Mouse (Mus musculus) MEL (cell line): ENCODE measurements around the gene Zc3h10. TPM values are rescaled to one million over a fixed set of nuclear protein-coding genes. Genes with fewer than 3 reads are reported as not detected.

Source experiments
- DNase-seq: peaks from one replicate; pipeline ENCODE4 v3.0.0; 2011; ENCODE audit warnings: low read depth, low spot score
- H3K27ac ChIP-seq: 2 replicates; pipeline ENCODE4 v1.5.1; 2012; ENCODE audit warnings: low read depth, mild to moderate bottlenecking, control low read depth, low read length, moderate library complexity; ENCODE audit not compliant: control insufficient read depth
- H3K27me3 ChIP-seq, 2 experiments: fragments of 150-350 bp in 1 of 2; sonication (generic) in 1 of 2; 2 replicates each; pipeline ENCODE4 v1.6.1; 2012; ENCODE audit warnings: low read length in 2 of 2, mild to moderate bottlenecking in 2 of 2, improper control_type of control experiment in 1 of 2, moderate library complexity in 1 of 2; ENCODE audit not compliant: insufficient read depth in 2 of 2, control insufficient read depth in 1 of 2
- H3K36me3 ChIP-seq, 2 experiments: 2 replicates each; pipeline ENCODE4 v1.6.1; 2012 to 2014; ENCODE audit warnings: low read length in 2 of 2, improper control_type of control experiment in 1 of 2, inconsistent platforms in 1 of 2, mild to moderate bottlenecking in 1 of 2; ENCODE audit not compliant: insufficient read depth in 2 of 2, control insufficient read depth in 1 of 2
- H3K4me1 ChIP-seq, 2 experiments: fragments of 150-350 bp in 1 of 2; sonication (generic) in 1 of 2; 2 replicates each; pipeline ENCODE4 v1.6.1; 2012; ENCODE audit warnings: low read length in 2 of 2, improper control_type of control experiment in 1 of 2, mild to moderate bottlenecking in 1 of 2; ENCODE audit not compliant: insufficient read depth in 2 of 2, control insufficient read depth in 1 of 2
- H3K4me3 ChIP-seq, 2 experiments: fragments of 150-350 bp in 1 of 2; sonication (generic) in 1 of 2; 2 replicates each; pipeline ENCODE4 v1.5.1; 2012; ENCODE audit warnings: low read depth in 2 of 2, low read length in 2 of 2, mild to moderate bottlenecking in 2 of 2, moderate library complexity in 2 of 2, control low read depth in 1 of 2, improper control_type of control experiment in 1 of 2; ENCODE audit not compliant: control insufficient read depth in 1 of 2, insufficient read depth in 1 of 2
- H3K79me2 ChIP-seq: 2 replicates; pipeline ENCODE4 v1.6.1; 2012; ENCODE audit warnings: mild to moderate bottlenecking, low read length, moderate library complexity; ENCODE audit not compliant: control insufficient read depth, poor library complexity, insufficient read depth
- H3K9ac ChIP-seq: 2 replicates; pipeline ENCODE4 v1.6.1; 2012; ENCODE audit warnings: low read depth, mild to moderate bottlenecking, control low read depth, low read length, moderate library complexity; ENCODE audit not compliant: control insufficient read depth, poor library complexity, severe bottlenecking
- H3K9me3 ChIP-seq: fragments of 150-350 bp; sonication (generic); replicated peaks from 2 replicates; pipeline ENCODE4 v1.6.1; 2012; ENCODE audit warnings: mild to moderate bottlenecking, low read length, improper control_type of control experiment, moderate library complexity; ENCODE audit not compliant: insufficient read depth
- BHLHE40 ChIP-seq: IDR thresholded peaks from 2 replicates; pipeline ENCODE4 v1.6.1; 2012; ENCODE audit warnings: low read depth, mild to moderate bottlenecking, inconsistent platforms, low read length, improper control_type of control experiment, borderline replicate concordance
- CHD1 ChIP-seq: IDR thresholded peaks from 2 replicates; pipeline ENCODE4 v1.6.1; 2012; ENCODE audit warnings: low read depth, mild to moderate bottlenecking, inconsistent platforms, low read length, improper control_type of control experiment
- CTCF ChIP-seq, 3 experiments: IDR thresholded peaks in 2 of 3; conservative IDR thresholded peaks in 1 of 3; 2 replicates each; pipeline ENCODE4 v1.5.1; 2011 to 2012; ENCODE audit warnings: low read length in 3 of 3, low read depth in 2 of 3, mild to moderate bottlenecking in 2 of 3, improper control_type of control experiment in 1 of 3, inconsistent platforms in 1 of 3, mixed read lengths in 1 of 3, moderate library complexity in 1 of 3; ENCODE audit not compliant: control insufficient read depth in 1 of 3, insufficient read depth in 1 of 3, poor library complexity in 1 of 3, severe bottlenecking in 1 of 3
- E2F4 ChIP-seq: IDR thresholded peaks from 2 replicates; pipeline ENCODE4 v1.6.1; 2011; ENCODE audit warnings: low read depth, low read length, improper control_type of control experiment, borderline replicate concordance
- ELF1 ChIP-seq: IDR thresholded peaks from 2 replicates; pipeline ENCODE4 v1.6.1; 2014; ENCODE audit warnings: low read depth, mild to moderate bottlenecking, inconsistent platforms, low read length, improper control_type of control experiment, moderate library complexity
- EP300 ChIP-seq, 2 experiments: IDR thresholded peaks; 2 replicates each; pipeline ENCODE4 v1.6.1; 2011; ENCODE audit warnings: improper control_type of control experiment in 2 of 2, low read length in 2 of 2, low read depth in 1 of 2, mild to moderate bottlenecking in 1 of 2
- GATA1 ChIP-seq: IDR thresholded peaks from 2 replicates; pipeline ENCODE4 v1.6.1; 2011; ENCODE audit warnings: low read depth, low read length, improper control_type of control experiment
- HCFC1 ChIP-seq: IDR thresholded peaks from 2 replicates; pipeline ENCODE4 v1.6.1; 2012; ENCODE audit warnings: low read depth, mild to moderate bottlenecking, inconsistent platforms, low read length, improper control_type of control experiment, moderate library complexity
- JUND ChIP-seq: IDR thresholded peaks from 2 replicates; pipeline ENCODE4 v1.6.1; 2011; ENCODE audit warnings: low read depth, mild to moderate bottlenecking, improper control_type of control experiment, low read length
- MAFK ChIP-seq: IDR thresholded peaks from 2 replicates; pipeline ENCODE4 v1.6.1; 2011; ENCODE audit warnings: low read depth, mild to moderate bottlenecking, low read length, improper control_type of control experiment, borderline replicate concordance
- MAZ ChIP-seq: IDR thresholded peaks from 2 replicates; pipeline ENCODE4 v1.6.1; 2012; ENCODE audit warnings: low read depth, mild to moderate bottlenecking, inconsistent platforms, low read length, improper control_type of control experiment
- MXI1 ChIP-seq: IDR thresholded peaks from 2 replicates; pipeline ENCODE4 v1.6.1; 2011; ENCODE audit warnings: mild to moderate bottlenecking, low read depth, low read length, improper control_type of control experiment
- MYB ChIP-seq: IDR thresholded peaks from 2 replicates; pipeline ENCODE4 v1.6.1; 2011; ENCODE audit warnings: mild to moderate bottlenecking, low read depth, low read length, improper control_type of control experiment
- MYC ChIP-seq: IDR thresholded peaks from 2 replicates; pipeline ENCODE4 v1.6.1; 2011; ENCODE audit warnings: low read depth, mild to moderate bottlenecking, low read length, improper control_type of control experiment, moderate library complexity
- NELFE ChIP-seq: IDR thresholded peaks from 2 replicates; pipeline ENCODE4 v1.6.1; 2011; ENCODE audit warnings: low read depth, low read length, improper control_type of control experiment
- POLR2A ChIP-seq, 2 experiments: IDR thresholded peaks; 2 replicates each; pipeline ENCODE4 v1.6.1; 2011 to 2012; ENCODE audit warnings: low read length in 2 of 2, mild to moderate bottlenecking in 2 of 2, control low read depth in 1 of 2, improper control_type of control experiment in 1 of 2, low read depth in 1 of 2, moderate library complexity in 1 of 2; ENCODE audit not compliant: control insufficient read depth in 1 of 2, insufficient read depth in 1 of 2, poor library complexity in 1 of 2
- POLR2AphosphoS2 ChIP-seq: IDR thresholded peaks from 2 replicates; pipeline ENCODE4 v1.6.1; 2011; ENCODE audit warnings: low read length, improper control_type of control experiment
- POLR2AphosphoS5 ChIP-seq: IDR thresholded peaks from 2 replicates; pipeline ENCODE4 v1.6.1; 2012; ENCODE audit warnings: low read depth, borderline replicate concordance, mild to moderate bottlenecking, inconsistent platforms, low read length, moderate library complexity, mixed read lengths
- RAD21 ChIP-seq: IDR thresholded peaks from 2 replicates; pipeline ENCODE4 v1.6.1; 2011; ENCODE audit warnings: mild to moderate bottlenecking, low read depth, low read length, improper control_type of control experiment
- RCOR1 ChIP-seq: IDR thresholded peaks from 2 replicates; pipeline ENCODE4 v1.6.1; 2012; ENCODE audit warnings: low read depth, mild to moderate bottlenecking, inconsistent platforms, low read length, improper control_type of control experiment
- SIN3A ChIP-seq: IDR thresholded peaks from 2 replicates; pipeline ENCODE4 v1.6.1; 2012; ENCODE audit warnings: low read length, improper control_type of control experiment, inconsistent platforms
- SMC3 ChIP-seq: IDR thresholded peaks from 2 replicates; pipeline ENCODE4 v1.6.1; 2011; ENCODE audit warnings: low read depth, low read length, improper control_type of control experiment
- TAL1 ChIP-seq: IDR thresholded peaks from 2 replicates; pipeline ENCODE4 v1.6.1; 2012; ENCODE audit warnings: mild to moderate bottlenecking, inconsistent platforms, low read length, moderate library complexity, mixed read lengths
- TBP ChIP-seq: IDR thresholded peaks from 2 replicates; pipeline ENCODE4 v1.8.0; 2011; ENCODE audit warnings: low read depth, low read length, improper control_type of control experiment
- TCF12 ChIP-seq: IDR thresholded peaks from 2 replicates; pipeline ENCODE4 v1.6.1; 2014; ENCODE audit warnings: low read depth, mild to moderate bottlenecking, inconsistent platforms, low read length, improper control_type of control experiment, moderate library complexity
- UBTF ChIP-seq: IDR thresholded peaks from 2 replicates; pipeline ENCODE4 v1.6.1; 2012; ENCODE audit warnings: low read depth, mild to moderate bottlenecking, inconsistent platforms, low read length, improper control_type of control experiment, moderate library complexity, borderline replicate concordance; ENCODE audit not compliant: insufficient read depth
- USF2 ChIP-seq, 2 experiments: IDR thresholded peaks; 2 replicates each; pipeline ENCODE4 v1.6.1; 2011 to 2012; ENCODE audit warnings: improper control_type of control experiment in 2 of 2, low read length in 2 of 2, borderline replicate concordance in 1 of 2, inconsistent platforms in 1 of 2, low read depth in 1 of 2, mild to moderate bottlenecking in 1 of 2; ENCODE audit not compliant: insufficient read depth in 1 of 2
- ZC3H11A ChIP-seq: IDR thresholded peaks from 2 replicates; pipeline ENCODE4 v1.6.1; 2012; ENCODE audit warnings: low read depth, mild to moderate bottlenecking, inconsistent platforms, low read length, improper control_type of control experiment
- ZKSCAN1 ChIP-seq: IDR thresholded peaks from 2 replicates; pipeline ENCODE4 v1.6.1; 2012; ENCODE audit warnings: low read depth, mild to moderate bottlenecking, inconsistent platforms, low read length, improper control_type of control experiment, moderate library complexity
- ZNF384 ChIP-seq: IDR thresholded peaks from 2 replicates; pipeline ENCODE4 v1.6.1; 2012; ENCODE audit warnings: low read depth, mild to moderate bottlenecking, inconsistent platforms, low read length, improper control_type of control experiment
- polyA plus RNA-seq, 2 experiments: library from polyadenylated mRNA; stranded (reverse) in 1 of 2; unstranded in 1 of 2; fragments of >175 nt in 1 of 2; fragments of >200 nt in 1 of 2; gene quantifications; 2 replicates each; pipeline versions ENCODE4 v1.2.1 to v1.2.4; 2012; ENCODE audit warnings: low replicate concordance in 2 of 2, low read depth in 1 of 2; ENCODE audit not compliant: insufficient read length in 2 of 2, insufficient read depth in 1 of 2, missing spikeins in 1 of 2
- total RNA-seq: library from RNA; depleted of rRNA; stranded (reverse); fragments of 300-350 nt; gene quantifications from 2 replicates; pipeline ENCODE4 v1.2.3, GENCODE M21; 2012

Zc3h10 gene
- total and polyA plus RNA-seq, 3 experiments = 14.6 to 17.3 TPM; not detected in 1

DNA sequence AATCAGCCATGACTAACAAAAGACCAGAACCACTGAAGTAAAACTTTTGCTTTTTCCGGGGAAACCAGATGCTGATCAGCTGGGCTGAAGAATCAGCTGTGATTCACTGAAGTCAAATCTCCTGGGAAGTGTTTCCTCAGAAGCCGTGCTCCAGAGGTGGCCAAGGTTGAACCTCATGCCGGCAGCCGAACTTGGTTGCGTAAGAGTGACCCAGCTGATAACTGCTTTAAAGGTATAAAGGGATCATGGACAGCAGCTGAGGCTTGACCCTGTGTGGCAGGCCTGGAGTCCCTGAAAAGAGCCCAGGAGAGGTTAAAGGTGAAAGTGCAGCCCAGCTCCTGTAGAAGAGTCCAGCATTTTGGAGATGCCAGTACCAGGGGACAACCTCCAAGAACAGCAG is 45.2 kb downstream of the Zc3h10 start:
- Histone ChIP-seq H3K79me2 (no peaks in the 10 kb centered on the region; the same call in 1 of the 2 replicates), H3K9me3 (no peaks in the 10 kb centered on the region), H3K27me3 (no peaks in the 10 kb centered on the region), H3K27ac (no peak overlapping the region), H3K4me1 (peaks cover 16 to 26% of the 10 kb centered on the region in 2 experiments), H3K4me3 (no peak overlapping the region)
- no peak for DNase-seq
- no peak for TF ChIP-seq MXI1
- no peak for TF ChIP-seq ZKSCAN1
- TF ChIP-seq MYC = no peak
- TF ChIP-seq UBTF = no peak
- TF ChIP-seq MAFK = no peak
- TF ChIP-seq POLR2A (IDR thresholded peaks at IDR 0.05; ENCODE audit: control insufficient read depth in 1 of 2, insufficient read depth in 1 of 2, low read depth in 1 of 2, low read length in 2 of 2, poor library complexity in 1 of 2) = no peak
- TF ChIP-seq, all 39 proteins: peak for 0
- Histone ChIP-seq H3K36me3 (peaks cover 0 to 26% of the 10 kb centered on the region in 2 experiments; a peak in 2 of 4 replicates), H3K9ac (no peak overlapping the region)

DNA sequence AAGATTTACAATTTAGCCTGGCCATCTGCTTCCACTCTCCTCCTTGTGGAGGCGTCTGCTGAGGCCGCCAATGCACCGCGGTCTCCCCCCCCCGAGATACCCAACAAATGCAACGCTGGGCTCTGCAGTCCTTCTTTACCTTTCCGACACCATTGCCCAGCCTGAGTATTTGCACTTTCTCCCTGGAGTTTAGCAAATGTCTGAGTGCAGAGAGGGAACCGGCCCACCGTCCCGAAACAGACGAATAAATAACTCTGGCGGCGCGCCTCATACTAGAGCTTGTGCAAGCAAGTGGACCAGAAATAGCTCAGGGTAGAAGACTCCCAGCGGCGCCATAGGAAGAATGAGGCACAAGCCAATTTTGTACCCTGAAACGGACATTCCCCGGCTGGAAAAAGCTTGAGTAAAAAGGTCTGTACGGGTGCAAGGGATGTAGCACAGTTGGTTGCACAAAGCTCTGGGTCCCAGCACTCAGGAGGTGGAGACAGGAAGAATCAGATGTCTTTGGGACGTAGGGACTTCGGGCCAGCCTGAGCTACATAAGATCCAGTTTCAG is 48.4 kb downstream of the Zc3h10 start:
- no peaks in the 10 kb centered on the region for H3K27me3 ChIP-seq
- no peaks in the 10 kb centered on the region for H3K9me3 ChIP-seq
- peaks cover 19 to 33% of the 10 kb centered on the region in 2 experiments for H3K4me1 ChIP-seq
- peaks cover 11% of the 10 kb centered on the region for H3K79me2 ChIP-seq
- H3K27ac ChIP-seq = peak overlapping the region; percentile 82
- peak; percentile 80 for DNase-seq
- H3K36me3 ChIP-seq = peaks cover 0 to 26% of the 10 kb centered on the region in 2 experiments; a peak in 2 of 4 replicates
- H3K9ac ChIP-seq = peak overlapping the region; percentile 76
- H3K4me3 ChIP-seq = peak overlapping the region; percentile 54 to 73
- TF ChIP-seq SIN3A (peak; percentile 89), JUND (no peak), USF2 (IDR thresholded peaks at IDR 0.05; ENCODE audit: borderline replicate concordance in 1 of 2, insufficient read depth in 1 of 2, low read depth in 1 of 2, low read length in 2 of 2) (no peak), ZC3H11A (no peak), UBTF (no peak), RCOR1 (0 out of 2 replicates have a peak, but pooled peaks have one; percentile 24), TCF12 (peak; percentile 13; the same call in 1 of the 2 replicates), EP300 (IDR thresholded peaks at IDR 0.05; ENCODE audit: low read depth in 1 of 2, low read length in 2 of 2) (peak; percentile 11 to 45; a peak in 1 of 4 replicates), POLR2AphosphoS2 (no peak), POLR2A (IDR thresholded peaks at IDR 0.05; ENCODE audit: control insufficient read depth in 1 of 2, insufficient read depth in 1 of 2, low read depth in 1 of 2, low read length in 2 of 2, poor library complexity in 1 of 2) (peak; percentile 41 to 50; a peak in 2 of 4 replicates), GATA1 (no peak), TBP (no peak; the same call in 1 of the 2 replicates), CTCF (IDR thresholded peaks at IDR 0.05 in 2 of 3, conservative IDR thresholded peaks at IDR 0.05 in 1 of 3; ENCODE audit: control insufficient read depth in 1 of 3, insufficient read depth in 1 of 3, low read depth in 2 of 3, low read length in 3 of 3, poor library complexity in 1 of 3, severe bottlenecking in 1 of 3) (0 out of 6 replicates have a peak, but pooled peaks of 1 of the 3 experiments have one; percentile 7), MAZ (peak; percentile 81), BHLHE40 (no peak), CHD1 (no peak), MXI1 (peak; percentile 55; the same call in 1 of the 2 replicates), TAL1 (no peak), MYB (0 out of 2 replicates have a peak, but pooled peaks have one; percentile 34), NELFE (peak; percentile 60), ELF1 (no peak), ZNF384 (no peak), E2F4 (no peak), HCFC1 (0 out of 2 replicates have a peak, but pooled peaks have one; percentile 41), RAD21 (no peak), SMC3 (no peak; the same call in 1 of the 2 replicates), POLR2AphosphoS5 (no peak)
